Mouse (Mus musculus) forebrain, embryonic 10.5 days (tissue): ENCODE measurements around the gene Prkch. TPM values are rescaled to one million over a fixed set of nuclear protein-coding genes. Genes with fewer than 3 reads are reported as not detected.

Experiments used
- DNase-seq: peaks from one replicate; pipeline ENCODE4 v3.0.0-alpha.2; 2017; ENCODE audit warnings: low spot score; ENCODE audit errors: extremely low spot score
- H3K27ac ChIP-seq: fragments of 300-500 bp; sonication (generic); 2 replicates; pipeline ENCODE4 v1.5.1; 2016; ENCODE audit warnings: mild to moderate bottlenecking
- H3K27me3 ChIP-seq: fragments of 300-500 bp; sonication (generic); 2 replicates; pipeline ENCODE4 v1.6.1; 2016; ENCODE audit warnings: mild to moderate bottlenecking; ENCODE audit not compliant: poor library complexity, severe bottlenecking
- H3K36me3 ChIP-seq: fragments of 300-500 bp; sonication (generic); replicated peaks from 2 replicates; pipeline ENCODE4 v1.6.1; 2016; ENCODE audit warnings: mild to moderate bottlenecking, moderate library complexity
- H3K4me1 ChIP-seq: fragments of 300-500 bp; sonication (generic); 2 replicates; pipeline ENCODE4 v1.6.1; 2016
- H3K4me3 ChIP-seq: fragments of 300-500 bp; sonication (generic); 2 replicates; pipeline ENCODE4 v1.5.1; 2016; ENCODE audit warnings: mild to moderate bottlenecking, moderate library complexity
- H3K9me3 ChIP-seq: fragments of 300-500 bp; sonication (generic); 2 replicates; pipeline ENCODE4 v1.6.1; 2016; ENCODE audit warnings: mild to moderate bottlenecking, moderate library complexity
- WGBS: fragments of 180-500 bp; shearing (Covaris S2); methylation state at CpG from one replicate; pipeline ENCODE4 v1.1.7; 2016; 5-methylcytosine and 5-hydroxymethylcytosine counted together
- polyA plus RNA-seq: library from polyadenylated mRNA; unstranded; fragments of >200 nt; fragmentation: Nextera tagmentation; extraction: Ambion mirVana; gene quantifications from 2 replicates; pipeline ENCODE4 v1.2.1, GENCODE M21; 2016

The Prkch gene
- polyA plus RNA-seq, 1 experiment from 2014 or later: 3.8 TPM

DNA sequence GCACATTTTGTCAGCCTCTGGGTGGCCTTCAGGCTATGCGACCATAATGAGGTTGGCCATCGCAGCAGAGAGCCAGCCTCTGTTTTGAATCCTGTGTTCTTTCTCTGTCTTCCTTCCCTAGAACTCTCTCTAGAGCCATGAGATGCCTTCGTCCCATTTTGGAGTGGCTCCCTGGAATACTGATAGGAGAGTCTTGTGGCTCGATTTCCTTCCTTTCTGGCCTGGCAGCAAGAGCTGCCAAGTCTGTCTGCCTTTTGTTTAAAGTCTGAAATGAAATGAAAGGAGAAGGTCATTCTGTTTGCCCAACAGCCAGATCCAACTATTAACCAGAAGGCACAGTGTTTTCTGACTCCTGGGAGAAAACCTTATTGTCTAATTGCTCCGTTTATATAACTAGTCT, 184.2 kb downstream of the Prkch start:
- H3K4me1 ChIP-seq: peaks cover 11% of the 10 kb centered on the region
- H3K9me3 ChIP-seq: no peaks in the 10 kb centered on the region
- H3K27me3 ChIP-seq: no peaks in the 10 kb centered on the region
- 85% methylated on average over 5 of the region's 5 CpGs for WGBS
- H3K36me3 ChIP-seq: no peaks in the 10 kb centered on the region
- DNase-seq: no peak
- H3K4me3 ChIP-seq: no peak overlapping the region
- no peak overlapping the region for H3K27ac ChIP-seq

DNA sequence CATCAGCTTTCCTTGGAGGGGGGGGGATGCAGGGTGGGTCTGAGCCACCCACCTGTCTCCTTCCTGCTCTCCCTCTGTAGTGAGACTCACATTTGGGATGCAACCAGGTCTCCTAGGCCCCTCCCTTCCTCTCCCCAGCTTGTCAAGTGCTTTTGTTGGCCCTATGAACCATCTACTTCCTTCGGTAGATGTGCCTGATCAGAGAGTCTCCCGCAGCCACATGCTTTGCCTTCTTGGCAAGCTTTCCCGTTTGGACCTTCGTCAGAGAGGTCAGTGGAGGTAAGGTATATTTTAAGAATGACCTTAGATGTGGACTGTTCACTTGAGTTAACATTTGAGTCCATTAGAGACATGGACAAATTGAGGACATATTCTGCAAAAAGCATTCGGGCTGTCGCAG, 184.9 kb downstream of the Prkch start:
- WGBS: 93% methylated on average over 6 of the region's 6 CpGs

DNA sequence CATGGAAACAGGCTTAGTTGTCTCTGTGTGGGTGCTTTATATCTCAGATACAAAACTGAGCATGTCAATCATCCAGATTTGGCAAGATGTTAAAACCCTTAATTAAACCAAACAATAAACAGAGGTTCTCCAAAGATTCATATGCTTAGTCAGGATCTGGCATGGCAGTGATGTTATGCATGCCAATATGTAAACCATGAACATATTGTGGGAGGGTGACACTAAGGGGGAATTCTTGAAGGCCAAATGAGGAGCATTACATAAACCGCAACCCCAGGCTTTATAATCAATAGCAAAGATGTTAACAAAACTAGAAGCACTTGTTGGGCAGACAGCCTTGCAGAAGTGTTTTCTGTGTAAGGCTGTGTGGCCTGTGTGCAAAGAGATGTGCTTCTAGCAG, 186.2 kb downstream of the Prkch start:
- no peaks in the 10 kb centered on the region for H3K9me3 ChIP-seq
- no peaks in the 10 kb centered on the region for H3K36me3 ChIP-seq
- no peak overlapping the region for H3K27ac ChIP-seq
- H3K27me3 ChIP-seq: no peaks in the 10 kb centered on the region
- 92% methylated on average over 1 of the region's 1 CpGs for WGBS
- no peaks in the 10 kb centered on the region for H3K4me1 ChIP-seq
- DNase-seq: no peak
- H3K4me3 ChIP-seq: no peak overlapping the region

More for the DNA sequence above, 184.9 kb downstream of the Prkch start:
- no peak for DNase-seq
- Histone ChIP-seq H3K4me3 (no peak overlapping the region), H3K36me3 (no peaks in the 10 kb centered on the region), H3K27ac (no peak overlapping the region), H3K27me3 (no peaks in the 10 kb centered on the region), H3K4me1 (peaks cover 8% of the 10 kb centered on the region), H3K9me3 (no peaks in the 10 kb centered on the region)

DNA sequence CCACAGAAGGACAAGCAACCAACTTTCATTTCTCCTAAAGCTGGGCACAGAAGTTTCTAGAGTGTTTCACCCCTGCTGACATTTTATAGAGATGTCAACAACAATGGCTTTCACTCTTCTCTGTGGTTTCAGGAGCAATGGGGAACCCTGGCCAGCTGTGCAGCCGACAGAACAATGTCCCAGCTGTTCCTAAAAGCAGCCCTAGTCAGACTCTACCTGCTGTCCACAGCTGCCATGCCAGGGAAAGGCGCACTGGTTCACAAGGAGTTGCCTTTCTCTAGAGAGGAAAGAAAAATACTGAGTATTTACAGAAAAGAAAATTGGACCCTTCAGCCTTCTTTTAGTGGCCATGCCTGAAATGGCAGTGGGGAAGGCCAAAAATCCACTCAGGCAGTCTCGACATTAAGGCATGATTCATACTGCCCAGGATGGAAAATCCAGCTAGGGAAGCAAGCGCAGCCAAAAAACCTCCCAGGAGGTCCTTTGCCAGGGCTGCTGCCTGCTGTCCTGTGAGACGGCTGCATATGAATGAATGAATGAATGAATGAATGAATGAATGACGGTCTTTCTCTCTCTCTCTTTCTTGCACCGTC, 190.3 kb downstream of the Prkch start:
- no peak overlapping the region for H3K4me3 ChIP-seq
- 84% methylated on average over 7 of the region's 7 CpGs for WGBS
- no peak overlapping the region for H3K27ac ChIP-seq
- no peaks in the 10 kb centered on the region for H3K36me3 ChIP-seq
- H3K4me1 ChIP-seq: no peaks in the 10 kb centered on the region
- H3K9me3 ChIP-seq: no peaks in the 10 kb centered on the region
- no peak for DNase-seq
- H3K27me3 ChIP-seq: no peaks in the 10 kb centered on the region

DNA sequence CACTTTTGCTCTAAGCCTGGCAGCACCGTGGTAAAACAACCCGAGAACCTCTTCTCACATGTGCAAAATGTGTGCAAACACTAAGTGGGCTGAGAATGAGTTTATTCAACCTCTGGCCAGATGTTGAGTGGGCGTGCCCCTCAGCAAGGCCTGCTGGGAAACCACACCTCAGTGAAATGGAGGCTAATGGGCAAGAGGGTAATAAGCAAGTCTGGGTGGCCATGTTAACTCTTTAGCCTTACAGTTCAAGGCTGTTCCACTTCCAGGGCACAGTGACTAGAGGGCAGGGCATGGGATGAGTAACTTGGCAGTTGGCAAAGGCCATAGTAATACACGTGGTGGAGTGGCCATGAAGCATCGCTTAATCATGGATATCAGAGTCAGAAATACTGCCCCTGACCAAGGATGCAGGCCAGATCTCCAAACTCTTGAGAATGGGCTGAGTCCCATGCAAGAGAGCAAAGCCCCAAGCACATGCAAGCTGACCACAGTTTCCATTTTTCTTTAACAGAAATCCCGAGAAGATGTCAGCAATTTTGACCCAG, 191.9 kb downstream of the Prkch start:
- WGBS: 89% methylated on average over 6 of the region's 6 CpGs
- no peaks in the 10 kb centered on the region for H3K4me1 ChIP-seq
- no peaks in the 10 kb centered on the region for H3K27me3 ChIP-seq
- H3K4me3 ChIP-seq: no peak overlapping the region
- no peak overlapping the region for H3K27ac ChIP-seq
- no peaks in the 10 kb centered on the region for H3K36me3 ChIP-seq
- DNase-seq: no peak
- no peaks in the 10 kb centered on the region for H3K9me3 ChIP-seq

DNA sequence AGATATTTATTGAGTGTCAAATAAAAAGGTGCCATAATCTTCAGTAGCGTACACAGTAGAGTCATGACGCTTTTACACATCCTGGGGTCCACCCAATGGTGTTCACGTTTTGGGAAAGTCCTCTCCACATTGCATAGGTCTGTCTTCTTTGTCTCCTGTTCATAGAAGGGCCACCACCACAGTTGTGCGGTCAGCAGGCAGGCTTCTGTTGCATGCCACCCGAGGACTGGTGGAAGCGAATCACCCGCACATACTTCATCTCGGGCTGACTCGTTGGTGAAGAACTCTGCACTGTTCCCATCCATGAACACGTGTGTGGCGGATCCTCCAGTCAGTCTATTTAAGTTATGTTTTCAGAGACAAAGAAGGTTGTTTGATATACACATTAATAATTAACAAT, 193.1 kb downstream of the Prkch start:
- Histone ChIP-seq H3K4me3 (no peak overlapping the region), H3K27ac (no peak overlapping the region), H3K27me3 (no peaks in the 10 kb centered on the region), H3K9me3 (no peaks in the 10 kb centered on the region), H3K4me1 (no peaks in the 10 kb centered on the region), H3K36me3 (no peaks in the 10 kb centered on the region)
- 94% methylated on average over 11 of the region's 11 CpGs for WGBS
- DNase-seq: no peak

DNA sequence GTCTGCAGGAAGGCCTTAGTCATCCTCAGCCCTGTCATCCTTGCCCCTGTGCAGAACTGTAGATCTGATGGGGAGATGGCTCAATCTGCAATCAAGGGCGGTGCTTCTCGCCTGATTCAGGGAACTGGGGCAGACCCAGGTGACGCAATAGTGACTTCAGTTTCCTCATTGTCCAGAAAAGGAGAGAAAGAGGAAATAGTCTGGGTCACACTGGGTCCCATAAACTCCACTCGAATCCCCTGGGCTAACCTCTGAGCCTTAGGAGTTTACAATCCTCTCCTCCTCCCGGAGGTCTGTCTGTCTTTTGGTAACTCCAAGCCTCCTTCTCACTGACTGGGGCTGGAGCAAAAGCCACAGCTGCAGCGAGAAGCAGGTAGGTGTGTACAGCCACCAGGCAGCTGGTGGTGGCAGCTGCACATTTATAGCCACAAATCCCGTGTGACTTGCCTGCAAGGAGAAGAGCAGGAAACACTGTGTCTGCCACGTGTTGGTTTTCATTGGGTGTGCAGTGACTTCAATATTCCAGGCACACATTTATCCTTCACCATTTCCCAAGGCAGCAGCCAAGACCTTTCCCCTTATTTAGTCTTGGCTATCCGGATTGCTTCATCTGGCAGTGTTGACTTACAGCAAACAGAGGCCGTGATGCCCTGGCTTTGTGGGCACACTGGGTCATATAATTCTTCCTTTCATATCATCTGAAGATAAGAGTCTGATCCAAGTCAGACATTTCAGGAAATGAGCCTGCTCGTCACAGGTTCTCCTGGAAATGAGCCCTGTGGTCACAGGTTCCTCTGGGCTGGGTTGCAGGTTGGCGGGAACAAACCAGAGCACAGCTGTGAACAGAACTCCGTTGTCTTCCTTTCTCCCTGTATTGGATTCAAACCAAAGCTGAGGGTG, 195.0 kb downstream of the Prkch start:
- Histone ChIP-seq H3K4me1 (no peaks in the 10 kb centered on the region), H3K27ac (no peak overlapping the region), H3K4me3 (no peak overlapping the region), H3K9me3 (no peaks in the 10 kb centered on the region), H3K27me3 (no peaks in the 10 kb centered on the region), H3K36me3 (no peaks in the 10 kb centered on the region)
- 85% methylated on average over 13 of the region's 13 CpGs for WGBS
- DNase-seq: no peak

GRCm38 (mm10) chr12:73781425-73782032, 196.9 kb downstream of the Prkch start:
- H3K4me3 ChIP-seq: no peak overlapping the region
- H3K4me1 ChIP-seq: no peaks in the 10 kb centered on the region
- no peaks in the 10 kb centered on the region for H3K9me3 ChIP-seq
- H3K27me3 ChIP-seq: no peaks in the 10 kb centered on the region
- DNase-seq: no peak
- no peak overlapping the region for H3K27ac ChIP-seq
- WGBS: 88% methylated on average over 6 of the region's 6 CpGs
- H3K36me3 ChIP-seq: no peaks in the 10 kb centered on the region

DNA sequence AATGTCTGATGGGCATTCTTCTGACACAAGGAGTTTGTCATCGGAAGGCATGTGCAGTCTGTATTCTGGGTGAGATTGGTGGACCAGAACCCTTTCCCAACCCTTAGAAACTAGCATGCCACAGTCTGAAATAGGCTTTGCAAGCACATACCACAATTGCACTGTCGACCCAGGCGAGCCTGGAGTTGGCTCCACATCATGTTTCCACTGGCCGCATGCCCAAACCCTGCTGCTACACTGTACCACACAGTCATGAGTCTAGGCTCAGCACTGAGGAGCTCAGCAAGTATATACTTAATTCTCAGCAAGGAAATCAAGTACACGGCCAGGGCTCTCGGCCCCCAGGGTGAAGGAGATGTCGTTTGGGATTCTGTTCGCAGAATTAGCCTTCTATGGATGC, 202.3 kb downstream of the Prkch start:
- no peak for DNase-seq
- 90% methylated on average over 8 of the region's 8 CpGs for WGBS
- H3K9me3 ChIP-seq: no peaks in the 10 kb centered on the region

GRCm38 (mm10) chr12:73788850-73789249, 204.3 kb downstream of the Prkch start:
- Histone ChIP-seq H3K27ac (no peak overlapping the region), H3K4me3 (no peak overlapping the region), H3K9me3 (no peaks in the 10 kb centered on the region), H3K27me3 (peaks cover 8% of the 10 kb centered on the region), H3K4me1 (peaks cover 8% of the 10 kb centered on the region), H3K36me3 (no peaks in the 10 kb centered on the region)
- WGBS: 70% methylated on average over 3 of the region's 3 CpGs
- no peak for DNase-seq

More for the DNA sequence above, 202.3 kb downstream of the Prkch start:
- Histone ChIP-seq H3K4me1 (no peaks in the 10 kb centered on the region), H3K27ac (no peak overlapping the region), H3K27me3 (no peaks in the 10 kb centered on the region), H3K4me3 (no peak overlapping the region), H3K36me3 (no peaks in the 10 kb centered on the region)

GRCm38 (mm10) chr12:73790571-73791108, 206.0 kb downstream of the Prkch start:
- Histone ChIP-seq H3K4me1 (peaks cover 15% of the 10 kb centered on the region), H3K9me3 (no peaks in the 10 kb centered on the region), H3K4me3 (no peak overlapping the region), H3K36me3 (no peaks in the 10 kb centered on the region), H3K27me3 (peaks cover 26% of the 10 kb centered on the region), H3K27ac (no peak overlapping the region)
- no peak for DNase-seq
- 71% methylated on average over 5 of the region's 5 CpGs for WGBS

DNA sequence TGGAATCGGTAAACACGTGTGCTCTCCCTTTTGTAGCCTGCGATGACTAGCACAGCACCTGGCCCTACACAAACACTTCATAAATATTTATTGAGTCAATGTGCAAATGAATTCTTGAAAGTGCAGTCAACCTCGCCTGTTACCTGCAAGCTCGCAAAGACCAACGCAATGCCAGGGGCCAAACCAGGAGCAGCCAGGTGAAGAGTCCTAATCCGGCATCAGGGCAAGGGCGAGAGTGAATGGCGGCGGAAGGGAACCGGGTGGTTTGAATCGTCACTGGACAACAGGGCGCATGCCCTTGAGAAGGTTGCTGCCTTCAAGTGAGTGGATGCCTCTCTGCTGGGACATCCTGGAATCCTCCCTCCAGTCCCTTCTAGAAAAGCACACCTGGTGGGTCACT, 208.6 kb downstream of the Prkch start:
- DNase-seq: no peak
- H3K4me1 ChIP-seq: peaks cover 15% of the 10 kb centered on the region
- H3K9me3 ChIP-seq: no peaks in the 10 kb centered on the region
- H3K4me3 ChIP-seq: no peak overlapping the region
- peaks cover 27% of the 10 kb centered on the region for H3K27me3 ChIP-seq
- WGBS: 49% methylated on average over 13 of the region's 13 CpGs
- no peaks in the 10 kb centered on the region for H3K36me3 ChIP-seq
- no peak overlapping the region for H3K27ac ChIP-seq
